Mouse (Mus musculus) small intestine, adult 2 months (tissue): ENCODE results near the gene Spta1.

Experiments used
- CTCF ChIP-seq: fragments of 200-500 bp; IDR thresholded peaks from 2 replicates; pipeline ENCODE4 v1.5.1; 2012; ENCODE audit warnings: low read depth, mild to moderate bottlenecking, control low read depth, inconsistent platforms, low read length, moderate library complexity, mixed read lengths; ENCODE audit not compliant: insufficient replicate concordance, insufficient read length; ENCODE audit errors: extremely low read depth
- POLR2A ChIP-seq: fragments of 200-500 bp; IDR thresholded peaks from 2 replicates; pipeline ENCODE4 v1.6.1; 2012; ENCODE audit warnings: low read depth, mild to moderate bottlenecking, control low read depth, inconsistent platforms, low read length, moderate library complexity

- TF ChIP-seq CTCF (no peak), POLR2A (no peak)
Observed at GRCm38 (mm10) chr1:174270643-174271042, 98.1 kb downstream of the Spta1 start.
